Mouse (Mus musculus): ENCODE measurements at regions not wholly inside any gene's neighbourhood (a gene's known extent, or its start where the extent isn't known, plus 50 kb on each side); places are given as distances from the start of the nearest gene placed in this dataset.

GRCm38 (mm10) chr17:73055611-73056010 is 52.2 kb upstream of the Lclat1 start:
- no peak for ATAC-seq
- no peak overlapping the region for H3K27ac ChIP-seq (ENCODE audit: low read length)

GRCm38 (mm10) chr17:73056616-73057015 is 51.2 kb upstream of the Lclat1 start:
- Histone ChIP-seq H3K36me3 (ENCODE audit: control insufficient read depth, insufficient read depth, low read length) (no peaks in the 10 kb centered on the region), H3K9me3 (replicated peaks; ENCODE audit: control insufficient read depth, low read length, poor library complexity, severe bottlenecking) (no peaks in the 10 kb centered on the region), H3K4me1 (ENCODE audit: control insufficient read depth, insufficient read depth, low read length) (peaks cover 2% of the 10 kb centered on the region; the same call in 1 of the 2 replicates), H3K9ac (ENCODE audit: low read depth, low read length) (no peak overlapping the region), H3K4me3 (ENCODE audit: low read depth, low read length) (no peak overlapping the region), H3K27me3 (ENCODE audit: control insufficient read depth, insufficient read depth, low read depth, low read length) (no peaks in the 10 kb centered on the region), H3K4me2 (ENCODE audit: low read length) (no peak overlapping the region), H3K27ac (ENCODE audit: low read length) (no peak overlapping the region)
- no peak for ATAC-seq
- 100% methylated on average over 2 of the region's 2 CpGs for WGBS

More at GRCm38 (mm10) chr17:73055611-73056010, 52.2 kb upstream of the Lclat1 start:
- H3K27me3 ChIP-seq (ENCODE audit: control insufficient read depth, insufficient read depth, low read depth, low read length) = no peaks in the 10 kb centered on the region
- H3K36me3 ChIP-seq (ENCODE audit: control insufficient read depth, insufficient read depth, low read length) = no peaks in the 10 kb centered on the region
- no peak overlapping the region for H3K4me2 ChIP-seq (ENCODE audit: low read length)
- no peak overlapping the region for H3K9ac ChIP-seq (ENCODE audit: low read depth, low read length)
- WGBS = 65% methylated on average over 6 of the region's 6 CpGs
- H3K4me3 ChIP-seq (ENCODE audit: low read depth, low read length) = no peak overlapping the region
- no peaks in the 10 kb centered on the region for H3K9me3 ChIP-seq (replicated peaks; ENCODE audit: control insufficient read depth, low read length, poor library complexity, severe bottlenecking)
- peaks cover 2% of the 10 kb centered on the region; the same call in 1 of the 2 replicates for H3K4me1 ChIP-seq (ENCODE audit: control insufficient read depth, insufficient read depth, low read length)
